Mouse (Mus musculus) embryonic facial prominence, embryonic 11.5 days (tissue): Measurements from ENCODE around the gene Ankrd63. TPM values are rescaled to one million over a fixed set of nuclear protein-coding genes. Genes with fewer than 3 reads are reported as not detected.

Source experiments
- ATAC-seq: fragments of 200-750 bp; cut with Nextera tagmentation; replicated peaks from 2 replicates; pipeline ENCODE4 v1.8.0; 2017; ENCODE audit warnings: low read depth; ENCODE audit not compliant: insufficient number of reproducible peaks, low FRiP score, low TSS enrichment
- DNase-seq: peaks from one replicate; pipeline ENCODE4 v3.0.0-alpha.2; 2015; ENCODE audit warnings: low spot score
- H3K27ac ChIP-seq: fragments of 300-500 bp; sonication (generic); replicated peaks from 2 replicates; pipeline ENCODE4 v1.5.1; 2014; ENCODE audit warnings: mild to moderate bottlenecking, low read depth, low read length, control low read depth
- H3K27me3 ChIP-seq: fragments of 300-500 bp; sonication (generic); 2 replicates; pipeline ENCODE4 v1.6.1; 2014; ENCODE audit warnings: mild to moderate bottlenecking, low read length, moderate library complexity, mixed read lengths; ENCODE audit not compliant: control insufficient read depth, insufficient read depth
- H3K36me3 ChIP-seq: fragments of 300-500 bp; sonication (generic); replicated peaks from 2 replicates; pipeline ENCODE4 v1.6.1; 2014; ENCODE audit warnings: low read depth, mild to moderate bottlenecking, low read length, moderate library complexity, mixed read lengths; ENCODE audit not compliant: control insufficient read depth, insufficient read depth
- H3K4me1 ChIP-seq: fragments of 300-500 bp; sonication (generic); 2 replicates; pipeline ENCODE4 v1.6.1; 2014; ENCODE audit warnings: low read length, mixed read lengths; ENCODE audit not compliant: control insufficient read depth, insufficient read depth
- H3K4me2 ChIP-seq: fragments of 300-500 bp; sonication (generic); 2 replicates; pipeline ENCODE4 v1.6.1; 2014; ENCODE audit warnings: low read depth, mild to moderate bottlenecking, control low read depth, low read length, moderate library complexity
- H3K4me3 ChIP-seq: fragments of 300-500 bp; sonication (generic); 2 replicates; pipeline ENCODE4 v1.5.1; 2014; ENCODE audit warnings: low read depth, low read length, control low read depth
- H3K9ac ChIP-seq: fragments of 300-500 bp; sonication (generic); replicated peaks from 2 replicates; pipeline ENCODE4 v1.6.1; 2014; ENCODE audit warnings: mild to moderate bottlenecking, control low read depth, low read length
- H3K9me3 ChIP-seq: fragments of 300-500 bp; sonication (generic); replicated peaks from 2 replicates; pipeline ENCODE4 v1.6.1; 2016; ENCODE audit warnings: mild to moderate bottlenecking, low read length, inconsistent platforms, mixed read lengths; ENCODE audit not compliant: control insufficient read depth
- WGBS: fragments of 180-500 bp; shearing (Covaris S2); extraction: QIAGEN DNeasy Blood & Tissue Kit; methylation state at CpG from one replicate; pipeline ENCODE4 v1.1.7; 2014; 5-methylcytosine and 5-hydroxymethylcytosine counted together
- polyA plus RNA-seq: library from polyadenylated mRNA; unstranded; fragments of >200 nt; fragmentation: Nextera tagmentation; extraction: Ambion mirVana; gene quantifications from 2 replicates; pipeline ENCODE4 v1.2.1, GENCODE M21; 2014

Gene Ankrd63
- polyA plus RNA-seq = 0.04 TPM in 1 of 2 replicates, not detected in the other

DNA sequence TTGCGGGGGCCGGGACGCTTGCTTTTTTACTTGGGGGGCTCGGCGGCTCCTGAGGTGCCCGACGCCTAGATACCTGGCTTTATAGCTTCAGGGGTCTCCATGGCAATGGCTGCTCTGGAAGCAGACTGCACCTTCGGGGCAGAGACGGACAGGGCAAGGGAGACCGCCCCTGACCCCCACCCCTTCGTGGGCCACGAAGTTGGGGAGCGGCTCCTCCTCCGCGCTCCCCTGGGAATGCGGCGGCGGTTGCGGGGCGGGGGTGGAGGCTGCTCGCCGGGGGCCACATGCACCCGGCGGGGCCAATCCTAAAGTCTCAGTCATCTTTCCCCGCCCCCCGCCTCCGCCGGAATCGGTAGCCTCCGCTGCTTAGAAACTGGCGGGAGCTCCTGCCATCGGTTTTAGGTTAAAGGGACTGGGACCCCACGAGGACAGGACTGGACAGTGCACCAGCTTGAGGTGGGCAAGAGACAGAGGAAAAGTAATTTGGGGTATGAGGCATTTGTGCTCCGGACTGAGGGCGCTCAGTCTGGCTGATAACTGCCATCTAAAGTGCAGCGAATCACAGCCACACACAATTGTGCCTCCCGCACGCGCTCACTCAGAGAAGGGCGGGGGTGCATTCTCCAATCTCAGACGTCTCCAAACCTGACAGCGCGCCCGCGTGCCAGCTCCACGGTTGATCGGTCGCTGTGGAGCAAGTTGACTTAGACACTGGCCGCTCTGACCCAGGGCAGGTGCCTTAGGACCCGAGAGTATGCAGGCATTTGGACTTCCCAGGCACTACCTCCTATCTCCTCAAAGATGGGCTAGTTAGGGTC lies at the start of gene Ankrd63:
Ankrd63 (minus strand) TSS at position 51 of the 818 bp plus-strand sequence.
- peak within 1 kb of the TSS; percentile 40 for H3K4me3 ChIP-seq
- peak within 1 kb of the TSS; percentile 66 for H3K4me2 ChIP-seq
- H3K9me3 ChIP-seq = no peaks in the 10 kb centered on the region
- H3K27me3 ChIP-seq = peaks cover 94% of the 10 kb centered on the region
- H3K27ac ChIP-seq = no peak within 1 kb of the TSS
- DNase-seq = no peak
- H3K9ac ChIP-seq = peak within 1 kb of the TSS; percentile 32; the same call in 1 of the 2 replicates
- no peak for ATAC-seq
- H3K4me1 ChIP-seq = peaks cover 13% of the 10 kb centered on the region
- H3K36me3 ChIP-seq = no peaks in the 10 kb centered on the region
- WGBS = 2% methylated on average over 43 of the region's 50 CpGs

GRCm38 (mm10) chr2:118752792-118753108 lies 49.0 kb upstream of the Ankrd63 start:
- no peak for DNase-seq
- WGBS = 71% methylated on average over 4 of the region's 4 CpGs
- no peak for ATAC-seq
- Histone ChIP-seq H3K9ac (no peak overlapping the region), H3K4me2 (no peak overlapping the region), H3K36me3 (no peaks in the 10 kb centered on the region), H3K4me1 (no peaks in the 10 kb centered on the region), H3K4me3 (no peak overlapping the region), H3K9me3 (no peaks in the 10 kb centered on the region), H3K27ac (no peak overlapping the region), H3K27me3 (no peaks in the 10 kb centered on the region)

GRCm38 (mm10) chr2:118751896-118752791 lies 48.4 kb upstream of the Ankrd63 start:
- H3K4me3 ChIP-seq = no peak overlapping the region
- no peaks in the 10 kb centered on the region for H3K36me3 ChIP-seq
- H3K27ac ChIP-seq = no peak overlapping the region
- ATAC-seq (no peak), DNase-seq (no peak)
- H3K9me3 ChIP-seq = no peaks in the 10 kb centered on the region
- H3K9ac ChIP-seq = no peak overlapping the region
- no peaks in the 10 kb centered on the region for H3K4me1 ChIP-seq
- no peaks in the 10 kb centered on the region for H3K27me3 ChIP-seq
- no peak overlapping the region for H3K4me2 ChIP-seq
- WGBS = 74% methylated on average over 16 of the region's 16 CpGs

GRCm38 (mm10) chr2:118750476-118750875 lies 46.7 kb upstream of the Ankrd63 start:
- Histone ChIP-seq H3K36me3 (no peaks in the 10 kb centered on the region), H3K9me3 (no peaks in the 10 kb centered on the region), H3K4me1 (no peaks in the 10 kb centered on the region), H3K4me3 (no peak overlapping the region), H3K27ac (no peak overlapping the region), H3K9ac (no peak overlapping the region; the same call in 1 of the 2 replicates), H3K27me3 (no peaks in the 10 kb centered on the region), H3K4me2 (no peak overlapping the region)
- no peak for ATAC-seq
- DNase-seq = no peak
- WGBS = 84% methylated on average over 8 of the region's 8 CpGs

DNA sequence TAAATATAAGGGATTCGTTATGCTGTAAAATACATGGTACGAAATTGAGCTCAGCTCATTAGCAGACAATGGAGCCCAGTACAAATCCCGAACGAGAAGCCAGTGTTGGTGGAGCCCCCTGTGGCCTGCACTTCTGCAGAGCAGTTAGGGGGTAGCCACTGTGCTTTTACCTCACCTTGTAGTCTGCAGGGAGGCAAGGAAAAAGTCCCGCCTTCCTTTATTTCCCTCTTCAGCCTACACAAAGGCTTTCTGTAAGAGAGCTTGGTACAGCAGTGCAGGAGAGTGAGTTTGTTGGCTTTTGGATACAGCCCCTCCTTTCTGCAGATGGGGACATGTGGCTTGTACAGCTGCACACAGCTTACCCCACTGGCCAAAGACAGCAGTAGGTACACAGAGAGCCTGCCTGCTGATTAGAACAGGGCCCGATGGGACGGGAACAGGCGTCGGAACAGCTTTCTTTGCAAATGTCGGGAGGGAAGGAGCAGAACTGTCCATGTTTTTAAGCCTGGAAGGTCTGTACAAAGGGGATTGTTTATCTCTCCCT lies 45.6 kb upstream of the Ankrd63 start:
- Histone ChIP-seq H3K9me3 (no peaks in the 10 kb centered on the region), H3K4me3 (no peak overlapping the region), H3K36me3 (no peaks in the 10 kb centered on the region), H3K27me3 (peaks cover 5% of the 10 kb centered on the region; the same call in 1 of the 2 replicates), H3K27ac (no peak overlapping the region), H3K4me2 (no peak overlapping the region), H3K4me1 (peaks cover 4% of the 10 kb centered on the region), H3K9ac (no peak overlapping the region)
- ATAC-seq = no peak
- 30% methylated on average over 10 of the region's 10 CpGs for WGBS
- DNase-seq = no peak

DNA sequence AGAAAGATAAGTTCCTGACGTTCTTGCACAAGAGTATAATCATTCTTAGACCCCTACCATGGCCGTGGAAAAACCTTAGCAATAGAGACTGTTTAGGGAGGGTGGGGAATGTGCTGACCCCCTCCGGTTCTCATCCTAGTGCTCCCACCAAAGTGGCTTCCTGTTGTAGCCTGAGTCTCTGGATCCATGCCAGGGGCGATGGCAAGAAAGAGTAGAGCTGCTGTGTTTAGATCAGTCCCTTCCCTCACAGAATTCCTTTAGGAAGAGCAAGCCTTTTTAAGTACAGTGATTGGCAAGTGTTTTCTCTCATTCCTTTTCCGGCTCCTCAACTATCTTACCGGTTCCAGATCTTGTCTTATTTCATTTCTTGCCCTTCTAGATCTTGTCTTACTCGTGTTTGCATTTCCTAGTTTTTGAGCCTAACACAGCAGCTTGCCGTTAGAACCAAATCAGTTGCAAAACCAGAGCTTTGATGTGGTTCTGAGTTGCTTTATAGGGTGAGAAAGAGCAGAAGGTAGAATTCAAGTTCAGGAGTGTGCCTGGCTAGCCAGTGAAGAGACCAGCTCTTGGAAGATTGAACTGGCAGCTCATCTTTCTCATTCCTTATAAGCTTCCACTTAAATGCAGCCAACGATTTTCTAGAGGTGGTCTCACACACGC lies 43.7 kb upstream of the Ankrd63 start:
- Histone ChIP-seq H3K4me2 (no peak overlapping the region), H3K4me1 (peaks cover 4% of the 10 kb centered on the region), H3K27me3 (peaks cover 7% of the 10 kb centered on the region), H3K27ac (no peak overlapping the region), H3K4me3 (no peak overlapping the region), H3K9me3 (no peaks in the 10 kb centered on the region), H3K36me3 (no peaks in the 10 kb centered on the region), H3K9ac (no peak overlapping the region)
- 39% methylated on average over 10 of the region's 10 CpGs for WGBS
- ATAC-seq = no peak
- no peak for DNase-seq

GRCm38 (mm10) chr2:118745915-118746901 lies 42.4 kb upstream of the Ankrd63 start:
- H3K9ac ChIP-seq = peak overlapping the region; percentile 85
- ATAC-seq = peak; percentile 39

More at GRCm38 (mm10) chr2:118745915-118746901, 42.4 kb upstream of the Ankrd63 start:
- H3K36me3 ChIP-seq = no peaks in the 10 kb centered on the region
- H3K4me3 ChIP-seq = peak overlapping the region; percentile 89
- H3K9me3 ChIP-seq = no peaks in the 10 kb centered on the region
- peak overlapping the region; percentile 98 for H3K4me2 ChIP-seq
- under 1% methylated on average over 88 of the region's 113 CpGs for WGBS
- peak; percentile 48 for DNase-seq
- H3K27me3 ChIP-seq = peaks cover 7% of the 10 kb centered on the region
- H3K27ac ChIP-seq = no peak overlapping the region; the same call in 1 of the 2 replicates
- peaks cover 4% of the 10 kb centered on the region for H3K4me1 ChIP-seq
